Mouse (Mus musculus): ENCODE measurements around the gene Epn2. TPM values are rescaled to one million over a fixed set of nuclear protein-coding genes. Genes with fewer than 3 reads are reported as not detected.
A peak's percentile ranks its signal among the peaks of the same experiment; 100 is the strongest.

Epn2 gene
- polyA plus RNA-seq, 1 experiment: 9.3 TPM

DNA sequence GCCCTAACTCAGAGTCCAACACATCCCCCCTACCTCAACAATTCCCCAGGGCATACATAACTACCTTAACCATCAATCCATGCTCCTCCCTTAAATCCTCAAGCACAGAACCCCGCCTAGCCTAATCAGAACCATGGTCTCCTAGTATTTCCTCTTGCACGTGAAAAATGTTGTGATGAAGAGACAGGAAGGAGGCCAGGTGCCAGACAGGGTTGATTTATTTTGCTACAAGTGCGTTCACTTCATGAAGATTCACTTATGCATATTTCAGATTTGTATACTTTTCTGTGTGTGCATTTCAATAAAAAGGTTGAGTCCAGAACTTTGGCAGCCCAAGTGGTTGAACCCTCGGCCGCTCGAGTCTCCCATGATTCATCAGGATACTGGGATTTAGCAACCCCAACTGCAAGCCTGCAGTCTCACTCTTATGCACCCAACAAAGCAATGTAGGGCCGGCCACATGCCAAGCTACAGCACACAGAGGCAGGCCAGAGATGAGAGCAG, 443 bp upstream of the Epn2 start:
- WGBS: 67% methylated on average over 7 of the region's 7 CpGs
- Histone ChIP-seq H3K4me1 (ENCODE audit: control insufficient read depth, insufficient read depth, insufficient read length) (peaks cover 9% of the 10 kb centered on the region; the same call in 1 of the 2 replicates), H3K27me3 (ENCODE audit: control insufficient read depth, insufficient read depth, low read length) (peaks cover 14% of the 10 kb centered on the region), H3K27ac (ENCODE audit: insufficient read depth, low read length) (no peak overlapping the region), H3K36me3 (ENCODE audit: control insufficient read depth, insufficient read depth, low read length) (no peaks in the 10 kb centered on the region), H3K4me3 (ENCODE audit: extremely low read depth, insufficient read depth, insufficient read length) (no peak overlapping the region)
- TF ChIP-seq POLR2A (IDR thresholded peaks at IDR 0.05; ENCODE audit: low read depth, low read length): no peak
- TF ChIP-seq CTCF (IDR thresholded peaks at IDR 0.05; ENCODE audit: extremely low read depth, insufficient read depth, insufficient read length, insufficient replicate concordance): no peak
- no peak for DNase-seq (ENCODE audit: low read depth in 1 of 2, low spot score in 2 of 2)

- WGBS: 10% methylated on average over 17 of the region's 17 CpGs
- Histone ChIP-seq H3K4me1 (ENCODE audit: control insufficient read depth, insufficient read depth, insufficient read length) (peaks cover 9% of the 10 kb centered on the region; the same call in 1 of the 2 replicates), H3K27me3 (ENCODE audit: control insufficient read depth, insufficient read depth, low read length) (peaks cover 14% of the 10 kb centered on the region), H3K4me3 (ENCODE audit: extremely low read depth, insufficient read depth, insufficient read length) (peak overlapping the region; percentile 77; the same call in 1 of the 2 replicates), H3K36me3 (ENCODE audit: control insufficient read depth, insufficient read depth, low read length) (no peaks in the 10 kb centered on the region), H3K27ac (ENCODE audit: insufficient read depth, low read length) (peak overlapping the region; percentile 47; the same call in 1 of the 2 replicates)
- TF ChIP-seq CTCF (IDR thresholded peaks at IDR 0.05; ENCODE audit: extremely low read depth, insufficient read depth, insufficient read length, insufficient replicate concordance) (no peak), POLR2A (IDR thresholded peaks at IDR 0.05; ENCODE audit: low read depth, low read length) (no peak)
- no peak for DNase-seq (ENCODE audit: low read depth in 1 of 2, low spot score in 2 of 2)
These were observed 925 bp downstream of the Epn2 start for GRCm38 (mm10) chr11:61578541-61578982.

- TF ChIP-seq CTCF (IDR thresholded peaks at IDR 0.05; ENCODE audit: extremely low read depth, insufficient read depth, insufficient read length, insufficient replicate concordance) (no peak), POLR2A (IDR thresholded peaks at IDR 0.05; ENCODE audit: low read depth, low read length) (no peak)
- no peak for DNase-seq (ENCODE audit: low read depth in 1 of 2, low spot score in 2 of 2)
- H3K36me3 ChIP-seq (ENCODE audit: control insufficient read depth, insufficient read depth, low read length): no peaks in the 10 kb centered on the region
- peaks cover 14% of the 10 kb centered on the region for H3K27me3 ChIP-seq (ENCODE audit: control insufficient read depth, insufficient read depth, low read length)
- H3K4me3 ChIP-seq (ENCODE audit: extremely low read depth, insufficient read depth, insufficient read length): no peak overlapping the region
- 9% methylated on average over 5 of the region's 5 CpGs for WGBS
- H3K27ac ChIP-seq (ENCODE audit: insufficient read depth, low read length): no peak overlapping the region
- peaks cover 9% of the 10 kb centered on the region; the same call in 1 of the 2 replicates for H3K4me1 ChIP-seq (ENCODE audit: control insufficient read depth, insufficient read depth, insufficient read length)
These were observed 1.5 kb downstream of the Epn2 start for GRCm38 (mm10) chr11:61577991-61578390.

DNA sequence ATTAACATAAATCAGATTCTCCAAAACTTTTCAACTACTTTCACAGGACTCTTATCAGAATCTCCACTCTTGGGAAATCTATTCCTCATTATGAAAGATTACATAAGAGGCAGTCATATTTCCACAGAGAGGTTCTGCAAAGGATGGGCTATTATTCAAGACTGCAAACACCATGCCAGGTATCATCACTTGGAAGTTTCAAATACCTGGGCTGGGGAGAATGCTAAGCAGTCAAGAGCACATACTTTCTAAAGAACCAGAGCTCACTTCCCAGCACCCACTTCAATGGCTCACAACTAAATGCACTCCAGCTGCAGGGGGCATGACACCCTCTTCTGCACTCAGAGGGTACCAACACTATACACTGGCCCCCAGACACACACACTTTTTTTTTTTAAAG, 2.1 kb downstream of the Epn2 start:
- no peak overlapping the region for H3K4me3 ChIP-seq (ENCODE audit: extremely low read depth, insufficient read depth, insufficient read length)

DNA sequence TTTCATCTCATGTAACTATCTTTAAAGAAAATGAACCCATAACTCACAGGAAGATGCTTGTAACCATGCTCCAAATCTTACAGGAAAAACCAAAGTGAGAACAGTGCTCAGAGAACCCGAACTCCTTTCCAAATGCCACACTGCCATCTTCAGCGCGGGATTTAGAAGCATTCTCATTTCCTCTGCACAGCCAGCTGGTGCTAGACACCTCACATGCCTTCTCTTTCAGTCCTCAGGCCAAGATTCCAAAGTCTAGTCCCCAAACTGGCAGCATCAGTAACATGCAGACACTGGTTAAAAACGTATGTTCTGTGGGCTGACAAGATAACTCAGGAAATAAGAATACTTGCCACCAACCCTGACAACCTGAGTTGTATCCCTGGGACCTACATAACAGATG, 6.2 kb downstream of the Epn2 start:
- TF ChIP-seq POLR2A (IDR thresholded peaks at IDR 0.05; ENCODE audit: low read depth, low read length) (no peak), CTCF (IDR thresholded peaks at IDR 0.05; ENCODE audit: extremely low read depth, insufficient read depth, insufficient read length, insufficient replicate concordance) (no peak)
- Histone ChIP-seq H3K27me3 (ENCODE audit: control insufficient read depth, insufficient read depth, low read length) (peaks cover 1% of the 10 kb centered on the region; the same call in 1 of the 2 replicates), H3K4me1 (ENCODE audit: control insufficient read depth, insufficient read depth, insufficient read length) (no peaks in the 10 kb centered on the region), H3K4me3 (ENCODE audit: extremely low read depth, insufficient read depth, insufficient read length) (no peak overlapping the region), H3K36me3 (ENCODE audit: control insufficient read depth, insufficient read depth, low read length) (no peaks in the 10 kb centered on the region), H3K27ac (ENCODE audit: insufficient read depth, low read length) (no peak overlapping the region)
- 61% methylated on average over 4 of the region's 4 CpGs for WGBS
- DNase-seq (ENCODE audit: low read depth in 1 of 2, low spot score in 2 of 2): no peak

More for the DNA sequence above, 2.1 kb downstream of the Epn2 start:
- Histone ChIP-seq H3K36me3 (ENCODE audit: control insufficient read depth, insufficient read depth, low read length) (no peaks in the 10 kb centered on the region), H3K27me3 (ENCODE audit: control insufficient read depth, insufficient read depth, low read length) (peaks cover 14% of the 10 kb centered on the region), H3K27ac (ENCODE audit: insufficient read depth, low read length) (no peak overlapping the region), H3K4me1 (ENCODE audit: control insufficient read depth, insufficient read depth, insufficient read length) (peaks cover 9% of the 10 kb centered on the region; the same call in 1 of the 2 replicates)
- no peak for TF ChIP-seq POLR2A (IDR thresholded peaks at IDR 0.05; ENCODE audit: low read depth, low read length)
- TF ChIP-seq CTCF (IDR thresholded peaks at IDR 0.05; ENCODE audit: extremely low read depth, insufficient read depth, insufficient read length, insufficient replicate concordance): no peak
- no peak for DNase-seq (ENCODE audit: low read depth in 1 of 2, low spot score in 2 of 2)

GRCm38 (mm10) chr11:61571225-61571624, 8.3 kb downstream of the Epn2 start:
- H3K27ac ChIP-seq (ENCODE audit: insufficient read depth, low read length): no peak overlapping the region
- no peak overlapping the region for H3K4me3 ChIP-seq (ENCODE audit: extremely low read depth, insufficient read depth, insufficient read length)
- H3K36me3 ChIP-seq (ENCODE audit: control insufficient read depth, insufficient read depth, low read length): no peaks in the 10 kb centered on the region
- no peak for DNase-seq (ENCODE audit: low read depth in 1 of 2, low spot score in 2 of 2)
- no peaks in the 10 kb centered on the region; the same call in 1 of the 2 replicates for H3K27me3 ChIP-seq (ENCODE audit: control insufficient read depth, insufficient read depth, low read length)
- TF ChIP-seq POLR2A (IDR thresholded peaks at IDR 0.05; ENCODE audit: low read depth, low read length): no peak
- TF ChIP-seq CTCF (IDR thresholded peaks at IDR 0.05; ENCODE audit: extremely low read depth, insufficient read depth, insufficient read length, insufficient replicate concordance): no peak
- WGBS: 83% methylated on average over 3 of the region's 3 CpGs
- no peaks in the 10 kb centered on the region for H3K4me1 ChIP-seq (ENCODE audit: control insufficient read depth, insufficient read depth, insufficient read length)

GRCm38 (mm10) chr11:61569671-61570070, 9.8 kb downstream of the Epn2 start:
- 88% methylated on average over 1 of the region's 1 CpGs for WGBS
- DNase-seq (ENCODE audit: low read depth in 1 of 2, low spot score in 2 of 2): no peak
- H3K27ac ChIP-seq (ENCODE audit: insufficient read depth, low read length): no peak overlapping the region
- no peak for TF ChIP-seq POLR2A (IDR thresholded peaks at IDR 0.05; ENCODE audit: low read depth, low read length)
- no peak for TF ChIP-seq CTCF (IDR thresholded peaks at IDR 0.05; ENCODE audit: extremely low read depth, insufficient read depth, insufficient read length, insufficient replicate concordance)
- no peaks in the 10 kb centered on the region for H3K4me1 ChIP-seq (ENCODE audit: control insufficient read depth, insufficient read depth, insufficient read length)
- no peak overlapping the region for H3K4me3 ChIP-seq (ENCODE audit: extremely low read depth, insufficient read depth, insufficient read length)
- H3K27me3 ChIP-seq (ENCODE audit: control insufficient read depth, insufficient read depth, low read length): no peaks in the 10 kb centered on the region; the same call in 1 of the 2 replicates
- H3K36me3 ChIP-seq (ENCODE audit: control insufficient read depth, insufficient read depth, low read length): no peaks in the 10 kb centered on the region
